Mouse (Mus musculus): ENCODE data around the gene AW011738. TPM values are rescaled to one million over a fixed set of nuclear protein-coding genes. Genes with fewer than 3 reads are reported as not detected.

Gene AW011738
- polyA plus RNA-seq, 1 experiment from 2014 or later: 2.4 TPM

DNA sequence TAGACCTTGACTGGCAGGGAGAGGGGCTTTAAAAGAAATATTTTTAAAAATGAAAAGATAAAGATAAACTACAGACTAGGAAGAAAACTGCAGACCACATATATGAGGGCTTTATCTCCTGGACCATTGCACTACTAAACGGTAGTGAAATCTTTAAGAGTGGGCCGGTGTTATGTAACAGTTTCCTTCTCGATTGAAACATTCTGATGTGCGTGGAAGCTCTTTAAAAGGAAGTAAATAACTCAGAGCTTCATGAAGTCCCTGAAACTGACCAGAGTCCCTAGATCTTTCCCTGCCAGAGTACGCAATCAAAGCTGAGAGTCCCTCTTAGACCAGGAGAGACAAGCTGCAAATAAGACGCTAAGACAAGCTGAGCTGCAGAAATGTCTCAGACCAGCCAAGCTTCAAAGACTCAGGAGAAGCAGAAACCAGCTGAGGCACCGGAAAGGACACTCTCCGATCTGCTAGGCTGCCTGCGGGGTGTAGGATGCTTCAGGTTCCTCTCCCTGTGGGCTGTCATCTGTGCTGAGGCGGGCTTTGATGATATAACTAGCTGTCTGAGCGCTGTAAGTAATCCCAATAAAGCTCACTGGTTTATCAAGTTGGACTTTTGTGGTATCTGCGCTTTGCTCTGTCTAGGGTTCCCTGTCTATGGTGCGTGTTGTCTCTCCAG, 7.0 kb downstream of the AW011738 start:
- H3K9ac ChIP-seq (ENCODE audit: low read length): no peak overlapping the region
- H3K4me1 ChIP-seq (ENCODE audit: control insufficient read depth, insufficient read depth, low read length): no peaks in the 10 kb centered on the region
- H3K36me3 ChIP-seq (ENCODE audit: control insufficient read depth, insufficient read depth, low read length): no peaks in the 10 kb centered on the region
- H3K27me3 ChIP-seq (ENCODE audit: control insufficient read depth, insufficient read depth, low read length): 0 out of 2 replicates have a peak, but pooled peaks cover 2% of the 10 kb centered on the region
- no peak overlapping the region for H3K4me3 ChIP-seq (replicated peaks; ENCODE audit: low read length)
- H3K4me2 ChIP-seq (ENCODE audit: low read depth, low read length): no peak overlapping the region
- WGBS: 69% methylated on average over 13 of the region's 13 CpGs
- ATAC-seq (ENCODE audit: insufficient read depth, low FRiP score): no peak
- H3K9me3 ChIP-seq (replicated peaks; ENCODE audit: control insufficient read depth, low read length): no peaks in the 10 kb centered on the region
- H3K27ac ChIP-seq (ENCODE audit: low read length): no peak overlapping the region

DNA sequence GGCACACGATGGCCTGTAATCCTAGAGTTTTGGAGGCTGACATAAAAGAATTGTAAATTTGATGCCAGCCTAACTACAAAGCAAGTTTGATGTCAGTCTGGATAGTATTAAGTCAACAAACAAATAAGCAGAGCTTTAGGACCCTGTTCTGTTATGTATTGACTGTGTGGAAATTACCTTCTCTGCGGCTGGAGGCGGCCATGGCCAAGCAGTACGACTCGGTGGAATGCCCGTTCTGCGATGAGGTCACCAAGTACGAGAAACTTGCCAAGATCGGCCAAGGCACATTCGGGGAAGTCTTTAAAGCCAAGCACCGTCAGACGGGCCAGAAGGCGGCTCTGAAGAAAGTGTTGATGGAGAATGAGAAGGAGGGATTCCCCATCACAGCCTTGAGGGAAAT, 10.0 kb downstream of the AW011738 start:
- Histone ChIP-seq H3K4me2 (ENCODE audit: low read depth, low read length) (no peak overlapping the region), H3K4me1 (ENCODE audit: control insufficient read depth, insufficient read depth, low read length) (no peaks in the 10 kb centered on the region), H3K27me3 (ENCODE audit: control insufficient read depth, insufficient read depth, low read length) (no peaks in the 10 kb centered on the region), H3K36me3 (ENCODE audit: control insufficient read depth, insufficient read depth, low read length) (no peaks in the 10 kb centered on the region), H3K27ac (ENCODE audit: low read length) (no peak overlapping the region), H3K4me3 (replicated peaks; ENCODE audit: low read length) (no peak overlapping the region), H3K9me3 (replicated peaks; ENCODE audit: control insufficient read depth, low read length) (no peaks in the 10 kb centered on the region), H3K9ac (ENCODE audit: low read length) (no peak overlapping the region)
- 91% methylated on average over 13 of the region's 13 CpGs for WGBS
- ATAC-seq (ENCODE audit: insufficient read depth, low FRiP score): no peak

DNA sequence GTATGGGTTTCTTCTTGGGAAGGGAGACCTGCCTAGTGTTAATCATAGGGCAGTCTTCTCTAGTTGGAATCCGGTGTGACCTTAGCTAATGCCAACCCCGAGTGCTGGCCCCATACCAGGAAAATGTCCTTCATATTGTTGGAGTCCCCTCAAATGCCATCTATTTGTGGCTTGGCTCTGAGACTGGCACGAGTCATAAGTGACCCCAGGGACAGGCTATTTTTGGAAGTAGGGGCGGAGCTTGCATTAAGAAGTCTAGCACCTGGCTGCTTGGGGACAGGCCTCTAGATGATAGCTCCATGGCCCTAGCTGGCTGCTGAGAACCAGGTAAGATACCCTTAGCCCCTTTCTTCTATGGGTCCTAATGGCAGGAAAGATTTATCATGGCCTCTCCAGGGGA, 12.5 kb downstream of the AW011738 start, which contains the start of gene Perm1:
TSS of gene Perm1 (plus strand) at position 220 of the 400 bp plus-strand sequence.
- no peaks in the 10 kb centered on the region for H3K9me3 ChIP-seq (replicated peaks; ENCODE audit: control insufficient read depth, low read length)
- ATAC-seq (ENCODE audit: insufficient read depth, low FRiP score): 0 out of 2 replicates have a peak, but pooled peaks have one; percentile 15
- WGBS: 72% methylated on average over 4 of the region's 4 CpGs

DNA sequence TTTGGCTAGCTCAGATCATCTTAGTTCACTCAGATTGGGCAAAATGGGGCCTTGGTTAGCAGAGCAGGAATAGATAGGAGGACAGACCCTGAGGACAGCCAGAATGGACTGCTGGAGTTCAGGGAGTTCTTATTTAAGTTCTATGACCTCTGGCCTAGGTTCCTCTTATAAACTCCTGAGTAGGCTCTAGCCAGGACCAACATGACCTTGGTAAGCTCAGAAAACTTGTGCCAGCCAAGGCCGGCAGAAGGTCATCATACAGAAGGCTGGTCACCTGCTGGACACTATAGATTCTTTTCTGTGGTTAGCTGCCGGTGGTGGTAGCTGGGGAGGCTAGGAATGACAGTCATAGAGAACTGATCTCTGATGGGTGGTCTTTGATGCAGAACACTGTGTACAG, 13.1 kb downstream of the AW011738 start:
- Histone ChIP-seq H3K4me2 (ENCODE audit: low read depth, low read length) (no peak overlapping the region), H3K27me3 (ENCODE audit: control insufficient read depth, insufficient read depth, low read length) (no peaks in the 10 kb centered on the region), H3K36me3 (ENCODE audit: control insufficient read depth, insufficient read depth, low read length) (no peaks in the 10 kb centered on the region), H3K4me1 (ENCODE audit: control insufficient read depth, insufficient read depth, low read length) (no peaks in the 10 kb centered on the region), H3K4me3 (replicated peaks; ENCODE audit: low read length) (no peak overlapping the region), H3K27ac (ENCODE audit: low read length) (no peak overlapping the region), H3K9ac (ENCODE audit: low read length) (no peak overlapping the region), H3K9me3 (replicated peaks; ENCODE audit: control insufficient read depth, low read length) (no peaks in the 10 kb centered on the region)
- WGBS: 82% methylated on average over 2 of the region's 2 CpGs
- ATAC-seq (ENCODE audit: insufficient read depth, low FRiP score): no peak

More for the DNA sequence above, 12.5 kb downstream of the AW011738 start, which contains the start of gene Perm1:
- Histone ChIP-seq H3K4me3 (replicated peaks; ENCODE audit: low read length) (no peak within 1 kb of the TSS), H3K4me2 (ENCODE audit: low read depth, low read length) (no peak within 1 kb of the TSS), H3K4me1 (ENCODE audit: control insufficient read depth, insufficient read depth, low read length) (no peaks in the 10 kb centered on the region), H3K36me3 (ENCODE audit: control insufficient read depth, insufficient read depth, low read length) (no peaks in the 10 kb centered on the region), H3K9ac (ENCODE audit: low read length) (no peak within 1 kb of the TSS), H3K27me3 (ENCODE audit: control insufficient read depth, insufficient read depth, low read length) (no peaks in the 10 kb centered on the region), H3K27ac (ENCODE audit: low read length) (no peak within 1 kb of the TSS)

DNA sequence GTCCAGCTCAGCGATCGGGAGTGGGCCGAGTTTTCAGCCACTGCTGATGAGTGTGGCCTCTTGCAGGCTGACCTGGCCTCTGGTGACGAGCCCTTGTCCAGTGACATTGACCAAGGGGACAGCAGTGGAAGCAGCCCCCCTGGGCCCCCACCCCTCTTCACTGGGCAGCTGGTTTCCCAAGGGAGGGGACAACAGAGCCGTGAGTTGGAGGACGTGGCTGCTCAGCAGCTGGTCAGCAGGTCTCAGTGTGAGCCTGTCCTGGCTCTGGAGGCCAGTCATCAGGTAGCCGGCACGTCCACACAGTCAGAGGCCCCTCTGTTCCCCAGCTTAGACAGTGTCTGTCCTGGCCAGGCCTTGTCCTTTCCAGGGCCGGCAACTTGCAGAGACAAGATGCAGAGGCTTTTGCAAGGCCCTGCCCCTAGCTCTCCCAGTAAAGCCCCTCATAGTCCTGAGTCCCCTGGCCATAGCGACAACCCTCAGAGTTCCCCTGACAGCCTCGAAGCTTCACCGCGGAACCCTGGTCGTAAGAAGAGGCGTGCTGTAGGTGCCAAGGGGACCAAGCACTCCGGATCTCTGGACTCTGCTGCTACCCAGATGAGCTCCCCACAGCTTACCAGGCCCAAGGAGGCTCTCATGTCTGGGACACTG, 14.0 kb downstream of the AW011738 start:
- Histone ChIP-seq H3K9ac (ENCODE audit: low read length) (no peak overlapping the region), H3K9me3 (replicated peaks; ENCODE audit: control insufficient read depth, low read length) (no peaks in the 10 kb centered on the region), H3K4me1 (ENCODE audit: control insufficient read depth, insufficient read depth, low read length) (no peaks in the 10 kb centered on the region), H3K4me2 (ENCODE audit: low read depth, low read length) (no peak overlapping the region), H3K27ac (ENCODE audit: low read length) (no peak overlapping the region; the same call in 1 of the 2 replicates), H3K36me3 (ENCODE audit: control insufficient read depth, insufficient read depth, low read length) (no peaks in the 10 kb centered on the region), H3K27me3 (ENCODE audit: control insufficient read depth, insufficient read depth, low read length) (no peaks in the 10 kb centered on the region), H3K4me3 (replicated peaks; ENCODE audit: low read length) (no peak overlapping the region)
- WGBS: 75% methylated on average over 16 of the region's 16 CpGs
- ATAC-seq (ENCODE audit: insufficient read depth, low FRiP score): no peak

DNA sequence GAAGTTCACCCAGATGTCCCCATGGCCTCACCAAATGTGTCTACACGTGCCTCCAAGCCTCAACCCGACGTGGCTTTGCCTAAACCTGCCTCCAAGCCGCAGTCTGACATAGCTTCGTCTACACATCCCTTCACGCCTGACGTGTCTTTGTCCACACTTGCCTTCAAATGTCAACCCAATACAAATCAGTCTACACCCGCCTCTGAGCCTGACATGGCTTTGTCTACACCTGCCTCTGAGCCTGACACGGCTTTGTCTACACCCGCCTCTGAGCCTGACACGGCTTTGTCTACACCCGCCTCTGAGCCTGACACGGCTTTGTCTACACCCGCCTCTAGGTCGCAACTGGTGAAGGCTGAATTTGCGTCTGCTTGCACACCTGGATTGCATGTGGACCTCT, 14.7 kb downstream of the AW011738 start:
- no peaks in the 10 kb centered on the region for H3K9me3 ChIP-seq (replicated peaks; ENCODE audit: control insufficient read depth, low read length)
- WGBS: 68% methylated on average over 16 of the region's 16 CpGs
- H3K27ac ChIP-seq (ENCODE audit: low read length): no peak overlapping the region; the same call in 1 of the 2 replicates
- H3K4me3 ChIP-seq (replicated peaks; ENCODE audit: low read length): no peak overlapping the region
- H3K4me2 ChIP-seq (ENCODE audit: low read depth, low read length): no peak overlapping the region
- H3K4me1 ChIP-seq (ENCODE audit: control insufficient read depth, insufficient read depth, low read length): no peaks in the 10 kb centered on the region
- no peaks in the 10 kb centered on the region for H3K36me3 ChIP-seq (ENCODE audit: control insufficient read depth, insufficient read depth, low read length)
- no peaks in the 10 kb centered on the region for H3K27me3 ChIP-seq (ENCODE audit: control insufficient read depth, insufficient read depth, low read length)
- ATAC-seq (ENCODE audit: insufficient read depth, low FRiP score): peak; percentile 35; the same call in 1 of the 2 replicates
- H3K9ac ChIP-seq (ENCODE audit: low read length): no peak overlapping the region

DNA sequence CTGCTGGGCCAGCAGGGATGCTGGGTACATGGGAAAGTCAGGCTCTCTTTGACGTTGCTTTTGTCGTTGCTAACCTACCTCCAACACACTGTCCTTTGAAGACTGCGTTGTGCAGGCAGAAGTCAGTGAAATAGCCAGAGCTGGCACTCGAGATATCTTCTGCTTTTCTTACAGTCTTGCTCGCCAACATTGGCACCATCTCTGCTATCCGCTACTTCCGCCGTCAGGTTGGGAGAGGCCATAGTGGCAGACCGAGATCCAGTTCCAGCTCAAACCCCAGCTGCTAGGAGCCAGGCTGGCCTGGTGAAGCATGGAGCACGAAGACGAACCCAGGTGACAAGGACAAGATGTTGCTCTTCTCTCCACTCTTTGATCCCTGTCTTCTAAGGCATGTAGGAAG, 16.8 kb downstream of the AW011738 start:
- no peak overlapping the region for H3K9ac ChIP-seq (ENCODE audit: low read length)
- no peak overlapping the region for H3K27ac ChIP-seq (ENCODE audit: low read length)
- WGBS: 85% methylated on average over 11 of the region's 11 CpGs
- ATAC-seq (ENCODE audit: insufficient read depth, low FRiP score): no peak
- no peak overlapping the region for H3K4me2 ChIP-seq (ENCODE audit: low read depth, low read length)
- H3K9me3 ChIP-seq (replicated peaks; ENCODE audit: control insufficient read depth, low read length): no peaks in the 10 kb centered on the region
- H3K27me3 ChIP-seq (ENCODE audit: control insufficient read depth, insufficient read depth, low read length): no peaks in the 10 kb centered on the region
- H3K4me3 ChIP-seq (replicated peaks; ENCODE audit: low read length): no peak overlapping the region
- H3K4me1 ChIP-seq (ENCODE audit: control insufficient read depth, insufficient read depth, low read length): no peaks in the 10 kb centered on the region
- H3K36me3 ChIP-seq (ENCODE audit: control insufficient read depth, insufficient read depth, low read length): no peaks in the 10 kb centered on the region

DNA sequence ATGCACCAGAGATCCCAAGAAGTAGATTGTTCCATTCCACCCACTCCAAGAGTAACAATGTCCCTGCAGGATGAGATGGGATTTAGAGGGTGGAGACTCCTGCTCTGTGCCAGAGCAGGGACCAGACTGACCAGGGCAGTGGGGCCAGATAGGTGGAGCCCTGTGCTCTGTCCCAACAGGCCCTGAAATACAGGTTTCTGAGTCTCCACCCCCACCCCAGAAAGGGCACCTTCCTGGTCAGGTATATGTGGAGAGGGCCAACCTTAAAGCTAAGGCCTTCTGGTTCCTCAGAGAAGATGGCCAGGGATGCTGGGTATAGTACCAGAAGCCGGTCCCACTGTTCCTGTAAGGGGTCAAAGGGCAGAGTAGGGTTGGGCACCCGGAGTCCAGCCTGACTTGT, 21.2 kb downstream of the AW011738 start:
- Histone ChIP-seq H3K27me3 (ENCODE audit: control insufficient read depth, insufficient read depth, low read length) (no peaks in the 10 kb centered on the region), H3K4me2 (ENCODE audit: low read depth, low read length) (no peak overlapping the region), H3K4me1 (ENCODE audit: control insufficient read depth, insufficient read depth, low read length) (peaks cover 15% of the 10 kb centered on the region; the same call in 1 of the 2 replicates), H3K4me3 (replicated peaks; ENCODE audit: low read length) (no peak overlapping the region), H3K27ac (ENCODE audit: low read length) (no peak overlapping the region), H3K36me3 (ENCODE audit: control insufficient read depth, insufficient read depth, low read length) (0 out of 2 replicates have a peak, but pooled peaks cover under 1% of the 10 kb centered on the region), H3K9me3 (replicated peaks; ENCODE audit: control insufficient read depth, low read length) (no peaks in the 10 kb centered on the region), H3K9ac (ENCODE audit: low read length) (no peak overlapping the region)
- no peak for ATAC-seq (ENCODE audit: insufficient read depth, low FRiP score)
- 71% methylated on average over 2 of the region's 2 CpGs for WGBS

DNA sequence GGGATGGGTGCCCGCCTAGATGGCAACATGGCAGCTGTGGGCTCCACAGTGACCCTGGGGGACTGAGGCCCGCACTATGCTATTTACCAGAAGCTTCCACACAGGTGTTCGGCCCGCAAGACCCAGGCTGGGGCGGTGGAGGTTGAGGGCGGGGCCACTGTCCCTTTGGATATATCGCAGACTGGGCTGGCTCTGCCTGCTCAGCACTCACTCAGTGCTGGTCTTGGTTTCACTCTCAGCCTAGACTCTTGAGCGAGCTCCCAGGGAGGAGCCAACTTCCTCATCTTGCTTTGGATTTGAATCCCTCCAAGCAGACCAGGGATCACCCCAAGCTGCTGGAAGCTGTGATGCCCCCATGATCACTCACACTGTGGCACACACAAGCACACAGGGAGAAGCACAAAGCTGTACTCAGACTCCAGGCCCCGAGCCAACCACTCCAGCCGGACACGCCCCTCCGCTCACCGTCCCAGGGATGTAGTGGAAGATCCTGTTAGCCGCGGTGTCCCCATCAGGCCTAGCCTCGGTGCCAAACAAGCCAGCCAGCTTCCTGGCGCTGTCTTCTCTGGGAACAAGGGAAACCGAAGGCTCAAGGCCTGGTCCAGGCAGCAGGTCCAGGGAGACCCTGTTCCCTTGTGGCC, 24.8 kb downstream of the AW011738 start:
- WGBS: 25% methylated on average over 18 of the region's 18 CpGs
- no peaks in the 10 kb centered on the region for H3K27me3 ChIP-seq (ENCODE audit: control insufficient read depth, insufficient read depth, low read length)
- peak overlapping the region; percentile 29 for H3K4me3 ChIP-seq (replicated peaks; ENCODE audit: low read length)
- no peaks in the 10 kb centered on the region for H3K9me3 ChIP-seq (replicated peaks; ENCODE audit: control insufficient read depth, low read length)
- peak overlapping the region; percentile 51 for H3K9ac ChIP-seq (ENCODE audit: low read length)
- H3K27ac ChIP-seq (ENCODE audit: low read length): peak overlapping the region; percentile 70
- peaks cover 15% of the 10 kb centered on the region; the same call in 1 of the 2 replicates for H3K4me1 ChIP-seq (ENCODE audit: control insufficient read depth, insufficient read depth, low read length)
- ATAC-seq (ENCODE audit: insufficient read depth, low FRiP score): peak; percentile 19; the same call in 1 of the 2 replicates
- peaks cover 16% of the 10 kb centered on the region for H3K36me3 ChIP-seq (ENCODE audit: control insufficient read depth, insufficient read depth, low read length)
- peak overlapping the region; percentile 37 for H3K4me2 ChIP-seq (ENCODE audit: low read depth, low read length)
